Mouse (Mus musculus): ENCODE results near the gene Pou2f3.
"Not testable (repeated sequence)": the region's sequence is repeated elsewhere in the genome, so short reads cannot be mapped to it uniquely, and the experiment has no call there.

Pou2f3 gene

DNA sequence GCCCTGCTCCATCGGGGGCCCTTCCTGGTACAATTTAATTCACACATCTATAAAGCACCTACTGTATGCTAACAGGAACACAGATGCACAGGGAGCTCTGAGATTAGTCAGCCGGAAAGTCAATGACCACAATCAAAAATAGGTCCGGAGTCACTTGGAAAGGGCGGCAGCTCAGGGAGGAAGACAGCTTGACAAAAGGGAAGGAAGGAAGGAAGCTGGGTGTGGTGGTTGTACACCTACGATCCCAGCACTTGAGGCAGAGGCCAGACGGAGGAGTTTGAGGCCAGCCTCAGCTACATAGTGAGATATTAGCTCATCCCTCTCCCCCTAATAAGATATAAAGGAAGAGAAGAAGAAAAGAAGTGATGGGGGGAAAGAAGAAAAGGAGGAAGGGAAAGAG lies 54.2 kb downstream of the Pou2f3 start:
- DNase-seq (ENCODE audit: low spot score) = no peak

GRCm38 (mm10) chr9:43151779-43152178 lies 58.4 kb downstream of the Pou2f3 start:
- no peak for DNase-seq (ENCODE audit: low spot score)

GRCm38 (mm10) chr9:43150957-43151356 lies 59.2 kb downstream of the Pou2f3 start:
- no peak for DNase-seq (ENCODE audit: low spot score)

DNA sequence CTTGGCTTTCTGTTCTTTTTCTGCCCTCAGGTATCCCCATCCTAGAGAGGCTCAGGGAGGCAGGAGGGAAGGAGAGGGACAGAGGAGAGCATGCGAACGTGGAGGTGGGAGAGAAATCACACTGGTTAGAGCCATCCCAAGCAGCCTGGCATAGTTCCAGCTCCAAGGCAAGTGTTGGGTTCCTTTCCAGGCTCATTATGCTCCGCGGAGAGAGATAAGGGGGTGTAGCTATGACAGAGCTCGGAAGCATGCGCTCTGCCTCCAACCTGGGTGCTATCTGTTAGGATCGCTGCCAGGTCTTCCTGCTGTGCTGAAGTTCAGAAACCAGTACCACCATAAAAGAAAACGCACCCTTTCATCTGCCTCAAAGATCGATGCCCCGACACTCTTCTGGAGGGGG lies 60.1 kb downstream of the Pou2f3 start:
- no peak for DNase-seq (ENCODE audit: low spot score)

- no peak for DNase-seq (ENCODE audit: low spot score)
Measured at GRCm38 (mm10) chr9:43149498-43149897, 60.7 kb downstream of the Pou2f3 start.

DNA sequence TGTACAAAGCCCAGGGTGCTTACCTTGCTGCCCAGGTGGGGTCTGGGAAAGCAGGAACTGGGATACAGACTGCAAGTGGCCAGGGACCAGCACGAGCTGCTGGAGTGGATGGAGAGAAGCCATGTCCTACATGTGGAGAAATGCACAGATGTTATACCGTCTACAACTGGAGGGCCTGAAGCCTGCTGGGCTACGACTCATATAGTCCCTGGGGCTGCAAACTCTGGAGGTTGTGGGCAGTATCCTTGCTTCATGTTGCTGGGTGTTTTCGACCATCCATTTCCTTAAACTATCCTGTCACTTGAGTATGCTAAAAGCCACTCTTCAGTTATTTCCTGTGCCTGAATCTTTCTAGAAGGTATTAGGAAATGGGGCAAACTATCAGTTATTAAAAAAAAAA lies 65.0 kb downstream of the Pou2f3 start:
- no peak for DNase-seq (ENCODE audit: low spot score)

- no peak for DNase-seq (ENCODE audit: low spot score)
Measured at GRCm38 (mm10) chr9:43144206-43144810, 65.9 kb downstream of the Pou2f3 start.

GRCm38 (mm10) chr9:43141839-43142238 lies 68.3 kb downstream of the Pou2f3 start:
- DNase-seq (ENCODE audit: low spot score) = peak; percentile 40

- DNase-seq (ENCODE audit: low spot score) = no peak
Measured at GRCm38 (mm10) chr9:43133525-43133924, 76.6 kb downstream of the Pou2f3 start.

- no peak for DNase-seq (ENCODE audit: low spot score)
Measured at GRCm38 (mm10) chr9:43132380-43132779, 77.8 kb downstream of the Pou2f3 start.

- no peak for DNase-seq (ENCODE audit: low spot score)
Measured at GRCm38 (mm10) chr9:43131940-43132339, 78.2 kb downstream of the Pou2f3 start.

DNA sequence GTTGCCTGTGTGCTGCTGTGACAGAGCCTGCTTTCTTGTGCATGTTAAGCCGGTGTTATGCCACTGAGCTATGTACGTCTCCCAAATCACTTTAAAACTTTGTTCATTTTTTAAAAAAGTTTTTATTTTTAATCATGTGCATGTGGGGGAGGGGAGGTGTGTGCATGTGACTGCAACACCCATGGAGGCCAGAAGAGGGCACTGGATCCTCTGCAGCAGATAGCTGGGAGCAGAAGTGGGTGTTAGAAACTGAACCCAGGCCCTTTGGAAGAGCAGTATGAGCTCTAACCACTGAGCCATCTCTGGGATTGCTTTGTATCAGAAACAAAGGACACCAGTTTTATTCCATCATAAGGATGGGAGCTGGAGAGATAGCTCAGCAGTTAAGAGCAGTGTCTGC lies 79.5 kb downstream of the Pou2f3 start:
- DNase-seq (ENCODE audit: low spot score) = no peak

DNA sequence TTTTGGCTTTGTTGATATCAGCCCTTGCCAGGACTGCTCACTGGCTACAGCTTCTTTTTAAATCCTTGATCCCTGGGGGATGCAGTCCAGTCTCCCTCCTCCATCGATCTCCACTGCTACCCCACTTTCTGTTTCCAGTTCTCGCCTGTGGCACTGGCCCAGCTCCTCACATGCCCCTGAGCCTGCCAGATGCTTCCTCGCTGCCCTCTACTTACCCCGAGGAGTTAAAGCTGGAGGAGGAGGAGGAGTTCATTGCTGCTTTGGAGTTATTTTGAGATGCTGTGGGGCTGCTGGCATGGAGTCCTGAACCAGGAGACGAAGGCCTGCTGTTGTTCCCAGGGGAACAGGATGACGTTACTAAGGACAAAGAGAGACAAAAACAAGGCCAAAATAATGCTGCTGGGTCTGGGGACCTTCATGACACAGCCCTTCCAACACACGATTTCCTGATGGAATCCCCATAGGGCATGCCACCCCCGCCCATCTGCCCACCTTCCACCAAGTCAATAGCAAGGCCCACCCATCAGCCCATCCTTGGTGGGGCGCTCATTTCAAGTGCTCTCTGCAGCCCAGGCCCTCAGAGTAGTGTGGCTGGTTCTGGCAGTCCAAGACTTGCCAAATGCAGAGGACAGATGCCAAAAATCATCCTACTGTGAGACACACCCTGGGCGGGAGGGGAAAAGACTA lies 82.9 kb downstream of the Pou2f3 start:
- DNase-seq (ENCODE audit: low spot score) = no peak

DNA sequence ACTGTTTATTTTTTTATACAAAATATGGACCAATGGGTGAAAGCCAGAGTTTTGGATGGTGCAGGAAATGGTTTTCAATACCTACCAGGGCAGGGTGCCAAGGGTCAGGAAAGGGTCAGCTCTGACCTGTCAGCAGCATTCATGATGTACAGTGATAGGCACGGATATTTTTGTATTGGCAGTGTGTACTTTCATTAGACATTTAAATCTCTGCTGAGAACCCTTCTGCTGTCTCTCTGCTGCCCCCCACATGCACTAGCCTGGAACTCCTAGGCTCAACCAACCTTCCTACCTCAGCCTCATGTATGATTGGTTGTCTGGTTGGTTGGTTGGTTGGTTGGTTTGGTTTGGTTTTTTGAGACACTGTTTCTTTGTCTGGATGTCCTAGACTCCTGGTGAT lies 87.8 kb downstream of the Pou2f3 start:
- no peak for DNase-seq (ENCODE audit: low spot score)

GRCm38 (mm10) chr9:43121948-43122347 lies 88.2 kb downstream of the Pou2f3 start:
- DNase-seq (ENCODE audit: low spot score) = not testable (repeated sequence)

GRCm38 (mm10) chr9:43116997-43117336 lies 93.2 kb downstream of the Pou2f3 start:
- no peak for DNase-seq (ENCODE audit: low spot score)

- peak; percentile 80 for DNase-seq (ENCODE audit: low spot score)
Measured at GRCm38 (mm10) chr9:43116134-43116996, 93.8 kb downstream of the Pou2f3 start, which contains the start of gene Tmem136. TSS of gene Tmem136 (minus strand) at chr9:43116570.

GRCm38 (mm10) chr9:43115431-43116133 lies 94.6 kb downstream of the Pou2f3 start:
- peak; percentile 70 for DNase-seq (ENCODE audit: low spot score)

- no peak for DNase-seq (ENCODE audit: low spot score)
Measured at GRCm38 (mm10) chr9:43114833-43115232, 95.3 kb downstream of the Pou2f3 start.

GRCm38 (mm10) chr9:43110286-43110980 lies 99.7 kb downstream of the Pou2f3 start:
- no peak for DNase-seq (ENCODE audit: low spot score)

DNA sequence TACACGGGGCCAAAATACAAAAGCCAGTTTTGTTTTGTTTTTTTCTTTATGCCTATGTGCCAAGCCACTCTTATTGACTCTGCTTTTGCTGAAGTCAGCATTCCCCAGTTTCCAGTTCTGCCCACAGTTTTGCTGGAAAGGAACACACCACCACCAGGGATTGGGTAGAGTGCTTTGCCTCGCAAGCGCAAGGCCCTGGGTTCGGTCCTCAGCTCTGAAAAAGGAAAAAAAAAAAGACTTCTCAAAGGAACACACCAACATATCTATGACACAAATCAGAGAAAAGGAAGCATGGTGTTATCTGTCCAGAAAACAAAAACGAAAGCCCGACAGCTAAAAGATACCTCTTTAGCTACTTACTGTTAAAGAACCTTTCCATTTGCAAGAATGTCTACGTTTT lies 101.0 kb downstream of the Pou2f3 start:
- no peak for DNase-seq (ENCODE audit: low spot score)

DNA sequence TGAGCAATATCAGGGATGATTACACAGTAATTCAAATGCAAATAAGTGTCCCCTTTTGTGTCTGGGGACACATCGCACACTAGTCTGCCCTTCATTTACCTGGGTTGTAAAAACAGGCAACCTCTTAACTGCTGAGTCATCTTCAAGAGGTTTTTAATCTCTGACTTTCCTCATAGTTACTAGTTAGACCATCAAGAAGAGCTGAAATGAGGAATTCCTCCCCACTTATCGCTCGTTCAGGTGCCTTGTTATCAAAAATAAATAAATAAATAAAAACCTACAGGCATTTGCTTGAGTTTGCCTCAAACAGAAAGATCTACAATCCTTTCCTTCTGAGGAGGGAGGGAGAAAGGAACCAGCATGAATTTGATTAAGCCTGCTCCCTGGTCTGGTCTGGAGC lies 101.4 kb downstream of the Pou2f3 start:
- no peak for DNase-seq (ENCODE audit: low spot score)
